Mouse (Mus musculus) testis, adult 2 months (tissue): ENCODE data around the gene Mgat3.

Experiments
- CTCF ChIP-seq: fragments of 200-500 bp; IDR thresholded peaks from 2 replicates; pipeline ENCODE4 v1.5.1; 2012; ENCODE audit warnings: low read depth, mild to moderate bottlenecking, inconsistent platforms, low read length, moderate library complexity; ENCODE audit not compliant: control insufficient read depth, insufficient read depth, insufficient replicate concordance
- POLR2A ChIP-seq: fragments of 200-500 bp; IDR thresholded peaks from 2 replicates; pipeline ENCODE4 v1.6.1; 2012; ENCODE audit warnings: low read depth, mild to moderate bottlenecking, inconsistent platforms, low read length, moderate library complexity; ENCODE audit not compliant: control insufficient read depth

DNA sequence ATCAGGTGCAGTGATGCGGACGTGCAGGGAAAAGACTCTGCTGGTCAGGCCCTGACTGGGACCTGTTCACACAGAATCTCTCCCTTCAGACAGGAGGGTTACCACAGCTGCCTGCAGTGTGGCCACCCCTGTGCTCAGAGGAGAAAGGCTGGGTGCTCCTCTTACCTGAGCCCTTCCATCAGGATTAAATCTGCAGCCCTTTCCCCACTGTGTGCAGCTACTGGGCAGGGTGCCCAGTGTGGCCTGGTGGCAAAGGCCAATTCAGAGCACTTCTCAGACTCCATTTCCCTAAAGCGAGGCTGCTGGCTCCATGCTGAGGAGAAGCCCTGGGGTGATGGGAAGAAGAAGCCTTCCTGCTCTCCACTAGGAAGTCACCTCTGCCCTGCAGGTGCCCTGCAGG lies 12.3 kb upstream of the Mgat3 start:
- TF ChIP-seq CTCF (no peak), POLR2A (no peak)
